Mouse (Mus musculus): ENCODE measurements at regions not wholly inside any gene's neighbourhood (a gene's known extent, or its start where the extent isn't known, plus 50 kb on each side); places are given as distances from the start of the nearest gene placed in this dataset.
"Not testable (repeated sequence)": the region's sequence is repeated elsewhere in the genome, so short reads cannot be mapped to it uniquely, and the experiment has no call there.

DNA sequence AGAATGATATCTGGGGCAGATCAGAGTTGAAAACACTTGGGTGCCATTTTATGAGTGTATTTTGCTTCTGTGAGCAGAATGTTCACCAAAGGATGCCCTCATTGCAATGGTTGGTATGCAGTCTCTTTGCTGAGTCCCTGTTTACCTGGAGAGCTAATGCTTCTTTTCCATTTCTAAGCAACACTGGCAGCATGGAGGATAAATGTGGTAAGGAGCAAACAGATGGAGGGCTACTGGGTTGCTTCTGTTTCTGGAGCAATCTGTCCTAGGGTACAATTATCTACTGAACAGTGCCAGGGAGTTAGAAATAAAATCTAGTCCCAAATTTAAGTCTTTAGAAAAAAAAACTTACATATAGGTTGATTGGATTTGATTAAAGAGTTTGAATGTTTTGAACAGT, 245.9 kb downstream of the AI429214 start:
- H3K27ac ChIP-seq (ENCODE audit: insufficient read depth, low read depth, low read length, poor library complexity, severe bottlenecking), result no peak overlapping the region
- no peak overlapping the region for H3K9ac ChIP-seq (ENCODE audit: insufficient read depth, low read depth, low read length, poor library complexity, severe bottlenecking)
- no peaks in the 10 kb centered on the region for H3K4me1 ChIP-seq (ENCODE audit: control insufficient read depth in 2 of 2, insufficient read depth in 2 of 2, low read length in 2 of 2, poor library complexity in 1 of 2)
- H3K36me3 ChIP-seq (ENCODE audit: control insufficient read depth, insufficient read depth, low read length, poor library complexity, severe bottlenecking), result no peaks in the 10 kb centered on the region
- no peak for DNase-seq (ENCODE audit: low read depth, low spot score)
- in situ Hi-C loops (cut with MboI; ENCODE audit: low sequenced_read_pairs in 2 of 2, unreplicated experiment in 2 of 2), result no loop called here
- H3K9me3 ChIP-seq (ENCODE audit: control insufficient read depth, insufficient read depth, low read depth, low read length), result no peaks in the 10 kb centered on the region
- no peak overlapping the region for H3K4me3 ChIP-seq (ENCODE audit: insufficient read depth in 1 of 2, low read depth in 1 of 2, low read length in 2 of 2, poor library complexity in 1 of 2, severe bottlenecking in 1 of 2)
- no peak for TF ChIP-seq MAFK (IDR thresholded peaks at IDR 0.05; ENCODE audit: insufficient read depth, low read depth, low read length)
- no peak for TF ChIP-seq ZC3H11A (IDR thresholded peaks at IDR 0.05; ENCODE audit: borderline replicate concordance, low read depth, low read length)
- no peak for TF ChIP-seq HCFC1 (IDR thresholded peaks at IDR 0.05; ENCODE audit: borderline replicate concordance, insufficient read depth, low read length)
- TF ChIP-seq ZNF384 (IDR thresholded peaks at IDR 0.05; ENCODE audit: low read depth, low read length), result no peak
- TF ChIP-seq CHD2 (IDR thresholded peaks at IDR 0.05; ENCODE audit: low read depth, low read length), result no peak

DNA sequence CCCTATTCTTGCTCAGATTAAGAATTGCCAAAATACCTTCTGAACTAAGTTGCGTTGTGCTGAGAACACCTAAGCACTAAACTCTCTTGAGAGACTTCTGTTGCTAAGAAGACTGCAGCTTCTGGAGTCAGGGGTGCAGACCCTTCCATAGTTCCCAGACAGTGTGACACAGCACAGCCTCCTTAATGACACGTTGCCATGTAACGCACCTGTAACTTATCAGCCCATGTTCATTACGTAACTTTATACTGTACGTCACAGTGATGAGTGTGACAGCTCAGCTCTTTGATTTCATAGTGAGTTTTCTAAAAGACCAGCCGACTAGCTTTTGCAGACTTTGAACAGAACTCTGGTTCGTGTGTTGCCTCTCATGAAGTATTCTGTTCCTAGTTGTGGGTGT, 257.8 kb downstream of the AI429214 start:
- H3K27ac ChIP-seq (ENCODE audit: insufficient read depth, low read depth, low read length, poor library complexity, severe bottlenecking); H3K4me1 ChIP-seq (ENCODE audit: control insufficient read depth in 2 of 2, insufficient read depth in 2 of 2, low read length in 2 of 2, poor library complexity in 1 of 2); H3K4me3 ChIP-seq (ENCODE audit: insufficient read depth in 1 of 2, low read depth in 1 of 2, low read length in 2 of 2, poor library complexity in 1 of 2, severe bottlenecking in 1 of 2); H3K9ac ChIP-seq (ENCODE audit: insufficient read depth, low read depth, low read length, poor library complexity, severe bottlenecking); in situ Hi-C loops (cut with MboI; ENCODE audit: low sequenced_read_pairs in 2 of 2, unreplicated experiment in 2 of 2); H3K36me3 ChIP-seq (ENCODE audit: control insufficient read depth, insufficient read depth, low read length, poor library complexity, severe bottlenecking); H3K9me3 ChIP-seq (ENCODE audit: control insufficient read depth, insufficient read depth, low read depth, low read length); DNase-seq (ENCODE audit: low read depth, low spot score): not testable (repeated sequence)

DNA sequence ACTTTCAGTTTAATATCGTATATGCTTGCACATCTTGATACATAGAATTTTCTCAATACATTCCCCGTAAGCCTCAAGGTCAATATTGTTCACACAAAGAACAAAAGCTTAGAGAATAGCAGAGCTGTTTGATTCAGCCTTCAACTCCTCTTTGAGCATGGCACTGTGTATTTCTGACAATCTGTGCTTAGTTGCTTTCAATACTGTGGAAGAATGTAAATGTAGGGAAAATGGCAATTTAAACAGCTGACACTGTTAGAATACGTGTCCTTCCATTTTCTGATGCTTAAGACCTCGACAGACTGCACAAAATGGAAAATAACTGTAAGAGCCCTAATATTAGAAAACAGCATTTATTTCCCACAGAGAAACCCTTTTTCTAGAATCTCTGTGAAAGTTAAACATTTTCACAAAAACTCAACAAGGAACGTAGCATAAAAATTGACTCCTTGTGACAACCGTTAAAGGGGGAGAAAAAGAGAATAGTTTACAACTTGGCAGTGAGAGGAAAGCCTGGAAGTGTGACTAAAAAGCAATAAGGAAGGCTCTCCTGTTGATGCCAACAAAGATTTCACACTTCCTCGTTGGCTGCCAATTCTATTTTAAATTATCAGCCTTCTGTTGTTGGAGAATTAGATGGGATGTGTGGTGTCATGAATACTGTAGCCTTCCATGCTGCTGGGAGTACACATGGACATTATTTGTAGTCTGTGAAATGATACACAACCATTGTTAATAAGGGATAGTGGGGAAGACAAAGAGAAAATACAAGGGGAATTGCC, 297.9 kb downstream of the AI429214 start:
- no peaks in the 10 kb centered on the region for H3K9me3 ChIP-seq (ENCODE audit: control insufficient read depth, insufficient read depth, low read depth, low read length)
- no peaks in the 10 kb centered on the region for H3K4me1 ChIP-seq (ENCODE audit: control insufficient read depth in 2 of 2, insufficient read depth in 2 of 2, low read length in 2 of 2, poor library complexity in 1 of 2)
- no peaks in the 10 kb centered on the region for H3K36me3 ChIP-seq (ENCODE audit: control insufficient read depth, insufficient read depth, low read length, poor library complexity, severe bottlenecking)
- no peak for DNase-seq (ENCODE audit: low read depth, low spot score)
- TF ChIP-seq HCFC1 (IDR thresholded peaks at IDR 0.05; ENCODE audit: borderline replicate concordance, insufficient read depth, low read length), result no peak
- no peak for TF ChIP-seq MAFK (IDR thresholded peaks at IDR 0.05; ENCODE audit: insufficient read depth, low read depth, low read length)
- TF ChIP-seq ZC3H11A (IDR thresholded peaks at IDR 0.05; ENCODE audit: borderline replicate concordance, low read depth, low read length), result no peak
- TF ChIP-seq CHD2 (IDR thresholded peaks at IDR 0.05; ENCODE audit: low read depth, low read length), result no peak
- TF ChIP-seq ZNF384 (IDR thresholded peaks at IDR 0.05; ENCODE audit: low read depth, low read length), result no peak
- no peak overlapping the region for H3K4me3 ChIP-seq (ENCODE audit: insufficient read depth in 1 of 2, low read depth in 1 of 2, low read length in 2 of 2, poor library complexity in 1 of 2, severe bottlenecking in 1 of 2)
- H3K27ac ChIP-seq (ENCODE audit: insufficient read depth, low read depth, low read length, poor library complexity, severe bottlenecking), result no peak overlapping the region
- no peak overlapping the region for H3K9ac ChIP-seq (ENCODE audit: insufficient read depth, low read depth, low read length, poor library complexity, severe bottlenecking)
- in situ Hi-C loops (cut with MboI; ENCODE audit: low sequenced_read_pairs in 2 of 2, unreplicated experiment in 2 of 2), result no loop called here

Data from ES-E14 (cell line).